10 mouse cellular contexts compared by ENCODE assay signal in the genomic region with DNA sequence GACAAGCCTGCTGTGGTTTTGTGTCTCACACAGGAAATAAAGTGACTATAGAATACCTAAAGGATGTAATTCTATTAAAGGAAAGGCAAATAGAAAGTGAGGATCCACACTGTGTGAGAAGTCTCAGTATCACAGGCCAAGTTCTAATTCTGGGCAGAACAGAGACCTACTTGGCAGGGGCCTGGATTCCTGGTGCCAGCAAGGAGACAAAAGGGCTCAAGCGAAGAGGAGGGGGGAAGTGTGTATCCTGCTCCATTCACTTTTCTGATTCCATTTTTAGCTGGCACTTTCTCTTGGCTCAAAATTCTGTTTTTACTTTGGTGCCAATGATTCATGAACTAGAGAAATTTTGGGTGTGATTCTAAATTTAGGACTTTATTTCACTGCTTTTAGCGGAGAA.
A peak's percentile ranks its signal among the peaks of the same experiment; 100 is the strongest.
DNase-seq lines count a peak whose midpoint lies in the region; ATAC-seq lines count a peak whose summit lies in the region.
"Had no signal": no experiment of that assay in that cellular context is flagged by ENCODE, and none has a peak within 500 bp of the region (broad histone marks: within the 10 kb centered on the region; RNA-seq: fewer than 3 reads in every experiment).

No protein-coding gene starts in this region.

- WGBS in hindbrain, embryonic 16.5 days: 75% methylated on average over 2 of the region's 2 CpGs
- 65% methylated on average over 2 of the region's 2 CpGs for WGBS in neural tube, embryonic 15.5 days

- H3K4me3 ChIP-seq in hindbrain, embryonic 16.5 days (ENCODE audit: low read length): no peak overlapping the region
- H3K4me3 ChIP-seq in neural tube, embryonic 15.5 days (replicated peaks): no peak overlapping the region

- no peaks in the 10 kb centered on the region for H3K4me1 ChIP-seq in hindbrain, embryonic 16.5 days (ENCODE audit: control insufficient read depth, insufficient read depth, low read depth, low read length)
- no peaks in the 10 kb centered on the region for H3K4me1 ChIP-seq in neural tube, embryonic 15.5 days

- H3K27me3 ChIP-seq in hindbrain, embryonic 16.5 days (replicated peaks; ENCODE audit: control insufficient read depth, insufficient read depth, low read length): no peaks in the 10 kb centered on the region
- H3K27me3 ChIP-seq in neural tube, embryonic 15.5 days (replicated peaks): no peaks in the 10 kb centered on the region

- H3K4me2 ChIP-seq in hindbrain, embryonic 16.5 days (ENCODE audit: low read length): 0 out of 2 replicates have a peak overlapping the region, but pooled peaks have one; percentile 10
- no peak overlapping the region; the same call in 1 of the 2 replicates for H3K4me2 ChIP-seq in neural tube, embryonic 15.5 days

- H3K36me3 ChIP-seq in hindbrain, embryonic 16.5 days (ENCODE audit: control insufficient read depth, insufficient read depth, low read length): no peaks in the 10 kb centered on the region
- no peaks in the 10 kb centered on the region for H3K36me3 ChIP-seq in neural tube, embryonic 15.5 days
- H3K36me3 ChIP-seq: G1E had no signal

- ATAC-seq in hindbrain, embryonic 16.5 days: peak; percentile 97
- ATAC-seq in monocyte, adult 5-6 weeks (replicated peaks; ENCODE audit: insufficient number of reproducible peaks, low FRiP score, low TSS enrichment, poor library complexity, severe bottlenecking): no peak
- ATAC-seq in neural tube, embryonic 15.5 days (ENCODE audit: low FRiP score): no peak
- ATAC-seq: liver, postnatal 0 days had no signal

- H3K27ac ChIP-seq in hindbrain, embryonic 16.5 days (ENCODE audit: low read depth, low read length): 0 out of 2 replicates have a peak overlapping the region, but pooled peaks have one; percentile 48
- no peak overlapping the region for H3K27ac ChIP-seq in neural tube, embryonic 15.5 days (replicated peaks)

- H3K9me3 ChIP-seq in hindbrain, embryonic 16.5 days (ENCODE audit: control insufficient read depth, low read length): peaks cover 6% of the 10 kb centered on the region
- 0 out of 2 replicates have a peak, but pooled peaks cover 9% of the 10 kb centered on the region for H3K9me3 ChIP-seq in neural tube, embryonic 15.5 days (replicated peaks)

- peak; percentile 22 for DNase-seq in layer of hippocampus, adult 11-12 months (ENCODE audit: low spot score)
- DNase-seq in layer of hippocampus, adult 9-10 months (ENCODE audit: low spot score): no peak
- peak; percentile 63 for DNase-seq in cerebellum, adult 9-10 months
- DNase-seq in right cerebral cortex, postnatal 10 days (ENCODE audit: low spot score in 2 of 2): peak; percentile 71 to 77
- DNase-seq in spleen, postnatal 36 days (ENCODE audit: low spot score in 2 of 2): no peak
- DNase-seq: liver, postnatal 0 days had no signal

- no peak overlapping the region for H3K9ac ChIP-seq in hindbrain, embryonic 16.5 days (ENCODE audit: low read depth, low read length)
- H3K9ac ChIP-seq in neural tube, embryonic 15.5 days (replicated peaks): no peak overlapping the region
- H3K9ac ChIP-seq: liver, postnatal 0 days had no signal

Comparison
In these comparisons a context has a peak if more than half of its experiments do, and no peak if none do; other contexts are left out.
1. DNase-seq: peak in layer of hippocampus, adult 11-12 months (single experiment), cerebellum, adult 9-10 months (single experiment) and right cerebral cortex, postnatal 10 days (2 of 2); none in layer of hippocampus, adult 9-10 months (single experiment) and spleen, postnatal 36 days (0 of 2).